Mouse (Mus musculus) layer of hippocampus, postnatal 36 days (tissue): Measurements from ENCODE around the gene Slbp. TPM values are rescaled to one million over a fixed set of nuclear protein-coding genes. Genes with fewer than 3 reads are reported as not detected.

Experiments
- DNase-seq, 2 experiments: peaks; one replicate each; pipeline ENCODE4 v3.0.0; 2022
- total RNA-seq, 2 experiments: library from RNA; stranded (reverse); gene quantifications; 2 replicates each; pipeline ENCODE4 v1.2.3; 2021

The Slbp gene
- total RNA-seq, 2 experiments from 2014 or later: 21.0 to 21.1 TPM

DNA sequence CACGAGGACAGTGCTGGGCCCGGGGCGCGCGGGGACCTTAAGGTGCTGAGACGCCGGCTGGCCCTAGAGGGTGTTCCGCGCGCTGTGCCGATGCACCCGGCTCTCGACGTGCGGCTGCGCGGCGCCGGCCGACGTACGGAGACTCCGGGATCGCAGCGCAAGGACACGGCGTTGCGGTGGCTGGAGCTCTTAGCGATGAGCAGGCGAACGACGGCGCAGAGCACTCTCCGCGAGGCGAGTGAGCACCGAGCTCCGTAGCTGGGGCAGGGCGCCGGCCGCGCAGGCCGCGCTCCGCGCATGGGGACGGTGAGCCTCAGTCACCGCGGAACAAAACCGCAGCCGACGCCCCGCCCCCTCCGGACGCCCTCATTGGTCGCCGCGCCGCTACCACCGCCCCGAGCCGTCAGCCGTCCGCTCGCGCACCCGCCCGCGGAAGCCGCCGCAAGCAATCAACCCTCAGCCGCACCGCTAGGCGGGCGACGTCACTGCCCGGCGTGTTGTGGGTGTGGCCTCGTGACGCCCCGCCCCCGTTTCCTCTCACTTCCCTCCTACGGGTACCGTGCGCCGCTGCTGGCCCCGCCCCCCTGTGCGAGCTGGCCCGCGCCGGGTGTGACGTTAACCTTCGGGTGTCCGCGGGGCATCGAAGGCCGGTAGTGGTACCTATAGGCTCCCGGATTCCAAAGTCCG is 22.9 kb downstream of the Slbp start, which contains the start of the genes Fam53a and Gm9903:
TSS of gene Fam53a (minus strand) at position 335 of the 687 bp plus-strand sequence.
TSS of gene Gm9903 (plus strand) at position 625 of the 687 bp plus-strand sequence.
- DNase-seq: peak; percentile 100

DNA sequence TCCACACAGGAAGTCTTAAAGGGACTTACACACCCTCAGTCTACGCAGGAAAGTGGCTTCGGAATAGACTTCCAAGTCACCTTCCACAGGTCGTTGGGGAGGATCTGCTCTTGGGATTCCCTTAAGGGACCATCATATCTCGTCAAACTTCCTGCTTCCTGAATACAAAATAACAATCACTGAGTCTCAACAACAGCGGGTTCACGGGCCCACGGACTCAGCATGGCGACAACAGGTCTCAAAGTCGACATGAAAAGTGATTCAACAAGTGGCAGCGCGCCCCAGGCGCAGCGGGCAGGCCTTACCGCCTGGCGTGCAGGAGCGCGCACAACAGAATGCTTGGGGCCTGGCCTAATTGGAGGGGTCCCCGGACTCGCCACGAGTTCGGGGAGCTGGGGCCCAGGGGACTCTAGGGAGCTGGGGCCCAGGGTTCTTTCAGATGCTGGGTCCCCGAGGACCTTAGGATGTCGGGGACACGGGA is 23.5 kb downstream of the Slbp start:
- DNase-seq: no peak

DNA sequence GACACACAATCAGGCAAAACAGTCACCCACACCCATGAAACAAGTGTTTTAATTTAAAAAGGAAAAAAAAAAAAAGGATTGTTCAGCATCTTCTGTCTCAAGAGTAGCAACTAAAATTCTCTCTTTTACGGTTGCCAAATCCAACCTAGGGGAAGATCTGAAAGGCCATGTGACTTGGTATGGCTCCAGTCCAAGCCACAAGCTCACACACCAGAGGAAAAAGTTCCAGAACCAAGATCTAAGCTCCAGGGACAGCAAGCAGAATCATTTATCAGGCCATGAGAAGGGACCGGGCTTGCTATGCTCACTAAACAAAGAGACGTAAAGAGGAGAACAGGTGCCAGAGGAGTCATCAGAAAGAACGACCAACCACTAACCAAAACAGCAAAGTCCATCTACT is 24.4 kb downstream of the Slbp start:
- no peak for DNase-seq

DNA sequence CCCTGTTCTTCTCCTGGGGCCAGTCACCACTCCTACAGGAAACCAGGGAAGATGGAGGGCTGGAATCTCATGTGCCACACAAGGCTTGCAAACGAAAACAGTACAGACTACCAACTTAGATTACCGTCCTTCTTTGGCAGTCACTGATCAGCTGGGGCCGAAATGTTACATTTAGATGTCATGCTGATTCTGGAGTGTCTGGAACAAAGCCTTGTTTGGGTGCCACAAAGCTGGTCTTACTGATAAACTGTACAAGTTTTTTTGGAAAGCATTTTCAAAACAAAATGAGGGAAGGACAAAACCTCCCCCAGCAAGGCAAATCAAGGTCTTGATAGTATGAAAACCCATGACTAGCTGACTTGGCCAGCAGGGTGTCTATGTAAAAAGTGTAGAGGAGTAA is 28.6 kb downstream of the Slbp start:
- DNase-seq: no peak

DNA sequence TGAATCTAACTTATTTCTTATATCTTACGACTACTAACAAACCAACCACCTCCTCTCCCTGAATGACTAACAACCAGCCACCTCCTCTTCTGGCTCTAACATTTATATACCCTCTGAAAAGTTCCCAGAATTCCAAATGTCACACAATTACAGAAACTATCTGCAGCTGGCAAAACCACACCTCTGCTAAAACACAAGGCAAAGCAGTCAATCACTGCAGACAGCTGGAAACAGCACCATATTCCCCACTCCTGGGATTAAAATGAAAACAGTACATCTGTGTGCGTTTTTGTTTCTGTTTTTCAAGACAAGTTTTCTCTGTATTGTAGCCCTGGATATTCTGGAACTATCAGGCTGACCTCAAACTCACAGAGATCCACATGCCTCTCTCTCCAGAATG is 29.7 kb downstream of the Slbp start:
- DNase-seq: no peak

DNA sequence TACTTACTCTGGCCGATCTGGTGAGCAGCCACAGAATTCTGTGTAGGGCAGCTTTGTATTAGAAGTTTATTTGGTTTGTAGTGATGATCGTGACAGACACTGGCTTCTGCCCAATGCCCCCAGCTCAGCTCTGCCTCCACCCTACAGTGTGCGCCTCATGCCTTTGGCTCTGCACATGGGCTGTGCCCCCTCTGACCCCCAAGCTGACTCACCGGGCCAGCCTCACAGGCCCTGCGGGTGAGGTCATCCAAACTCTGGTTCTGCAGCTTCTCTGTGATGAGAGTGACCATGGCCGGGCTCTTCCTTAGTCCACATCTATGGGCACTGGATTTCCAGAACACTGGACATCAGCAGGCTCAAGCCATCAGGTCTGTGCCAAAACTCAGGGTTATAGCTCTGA is 38.0 kb downstream of the Slbp start:
- DNase-seq: no peak

DNA sequence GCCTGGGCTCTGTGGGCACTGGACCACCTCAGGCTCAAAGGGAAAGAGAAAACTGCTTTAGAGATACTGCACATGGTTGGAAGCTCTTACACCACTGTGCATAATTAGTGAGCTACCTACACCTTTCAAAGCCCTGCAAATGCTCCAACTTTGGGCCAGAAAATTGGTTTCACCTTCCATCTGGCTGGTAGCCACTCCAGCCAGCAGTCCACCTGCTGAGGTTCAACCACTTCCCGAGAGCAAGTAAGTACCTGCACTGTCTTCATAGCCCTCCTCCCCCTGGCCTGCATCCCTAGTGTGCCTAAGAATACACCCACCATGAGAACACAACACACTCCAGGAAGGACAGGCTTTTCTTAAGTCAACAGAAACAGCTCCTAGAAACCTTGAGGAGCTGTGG is 40.6 kb downstream of the Slbp start:
- no peak for DNase-seq

DNA sequence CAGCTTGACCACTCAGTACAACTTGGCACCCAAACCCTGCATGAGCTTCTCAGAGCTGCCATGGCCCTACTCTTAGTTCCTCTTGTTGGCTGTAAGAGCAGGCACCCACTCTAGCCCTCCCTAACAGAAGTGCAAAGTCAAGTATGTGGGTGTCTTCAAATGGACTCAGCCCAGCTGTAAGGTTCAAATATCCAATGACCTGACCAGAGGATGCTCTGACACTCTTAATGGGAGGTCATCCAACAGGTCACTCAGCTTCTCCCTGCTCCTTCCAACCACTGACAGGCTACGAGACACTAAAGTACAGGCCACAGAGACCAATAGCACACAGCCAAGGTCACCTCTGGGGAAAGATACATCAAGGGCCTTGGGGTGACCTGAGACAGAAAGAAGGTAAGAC is 43.1 kb downstream of the Slbp start:
- DNase-seq: no peak

DNA sequence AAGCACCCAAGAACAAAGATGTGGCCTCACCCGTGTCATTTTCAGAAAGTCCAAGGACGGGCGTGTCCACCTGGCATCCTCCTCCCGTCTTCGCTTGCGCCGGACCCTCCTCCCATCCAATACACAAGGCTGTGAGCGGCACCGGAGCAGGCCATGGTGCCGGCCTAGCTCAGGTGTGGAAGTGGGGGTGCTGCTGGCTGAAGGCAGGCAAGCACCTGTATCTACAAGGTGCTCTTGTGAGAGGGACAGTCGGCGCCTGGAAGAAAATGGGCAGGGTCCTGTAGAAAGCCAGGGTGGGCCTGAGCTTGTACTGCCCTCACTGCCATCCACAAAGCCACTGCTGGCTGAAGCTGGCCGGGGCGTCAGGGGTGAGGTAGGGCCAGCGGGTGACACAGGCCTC is 44.9 kb downstream of the Slbp start:
- DNase-seq: no peak

DNA sequence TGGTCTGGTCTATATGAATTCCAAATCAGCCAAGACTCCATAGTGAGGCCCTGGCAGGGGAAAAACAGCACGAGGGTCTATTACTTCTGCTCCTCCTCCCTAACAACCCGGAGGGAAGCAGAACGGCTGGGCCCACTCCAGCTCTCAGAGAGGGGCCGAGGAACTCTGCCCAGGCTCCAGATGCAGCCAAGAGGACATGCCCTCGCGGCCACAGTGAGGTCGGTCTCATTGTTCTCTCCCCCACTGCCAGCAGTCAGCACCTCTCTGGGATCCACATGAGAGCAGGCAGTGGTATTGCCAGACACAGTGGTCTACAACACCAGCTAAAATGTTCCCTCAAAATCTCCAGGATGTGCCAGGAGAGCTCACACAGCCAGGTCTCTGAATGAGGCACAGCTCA is 45.7 kb downstream of the Slbp start:
- DNase-seq: no peak

DNA sequence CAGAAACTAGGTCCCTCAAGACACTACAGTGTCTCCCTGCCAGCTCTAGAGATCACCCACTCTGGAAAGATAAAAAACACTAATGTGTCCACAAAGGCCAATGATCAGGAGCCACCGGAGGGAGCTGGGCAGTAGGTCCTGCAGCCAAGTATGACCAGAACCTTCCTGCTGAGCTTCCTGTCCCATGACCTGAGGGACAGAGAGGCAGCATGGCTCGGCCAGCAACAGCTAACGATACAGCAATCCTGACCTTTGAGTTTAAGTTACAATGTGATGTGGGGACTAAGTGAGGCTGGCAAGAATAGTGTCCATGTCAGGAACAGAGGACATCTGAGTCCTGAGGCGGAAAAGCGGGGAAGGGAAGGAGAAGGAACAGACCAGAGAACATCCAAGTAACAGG is 47.1 kb downstream of the Slbp start:
- DNase-seq: no peak

DNA sequence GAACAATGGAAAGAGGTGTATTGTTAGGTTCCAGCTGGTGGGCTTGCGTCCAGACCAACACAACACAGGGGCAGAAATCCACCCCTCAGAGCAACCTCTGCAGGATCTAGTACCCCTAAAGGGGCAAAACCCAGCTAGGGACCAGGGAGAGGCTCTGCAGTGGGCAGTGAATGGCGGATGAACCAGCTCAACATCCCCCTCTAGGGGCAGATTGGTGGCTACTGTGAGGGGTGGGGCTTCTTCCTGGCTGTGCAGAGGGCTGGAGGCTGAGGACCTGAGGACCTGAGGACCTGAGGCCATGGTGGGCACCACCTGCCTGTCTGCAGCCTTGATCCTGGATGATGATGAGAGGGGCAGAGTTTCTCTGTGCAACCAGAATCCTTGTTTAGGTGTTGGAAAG is 58.8 kb downstream of the Slbp start:
- no peak for DNase-seq

DNA sequence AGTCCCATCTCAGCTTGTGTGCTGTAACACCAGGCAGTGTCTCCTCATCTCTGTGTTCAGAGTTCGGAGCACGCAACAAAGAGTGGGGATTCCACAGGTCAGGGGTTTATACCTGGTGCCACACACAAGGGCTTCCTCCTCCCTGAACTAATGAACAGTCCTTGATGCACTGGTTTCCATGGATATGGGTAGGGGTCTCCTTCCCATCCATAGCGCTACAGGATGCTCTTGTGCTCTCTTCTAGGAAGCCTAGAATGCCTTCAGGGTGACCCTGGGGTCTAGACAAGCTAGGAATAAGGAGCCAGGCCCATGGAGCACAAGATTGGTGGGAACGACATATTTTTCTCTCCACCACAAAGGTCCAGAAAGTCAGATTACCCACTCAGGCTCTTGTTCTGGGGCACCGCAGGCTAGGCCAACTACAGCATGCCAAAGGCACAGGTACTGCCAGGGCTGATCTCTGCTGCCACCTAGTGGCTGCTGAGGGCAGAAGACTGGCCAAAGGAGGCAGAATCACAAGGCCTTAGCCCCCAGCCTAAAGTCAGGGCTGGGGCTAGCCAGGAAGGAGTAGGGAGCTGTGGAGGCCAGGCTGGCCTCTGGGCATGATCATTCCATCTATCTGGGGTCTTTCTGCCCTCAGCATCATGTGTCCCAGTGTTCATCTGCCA is 63.0 kb downstream of the Slbp start:
- DNase-seq: peak; percentile 71 to 75

DNA sequence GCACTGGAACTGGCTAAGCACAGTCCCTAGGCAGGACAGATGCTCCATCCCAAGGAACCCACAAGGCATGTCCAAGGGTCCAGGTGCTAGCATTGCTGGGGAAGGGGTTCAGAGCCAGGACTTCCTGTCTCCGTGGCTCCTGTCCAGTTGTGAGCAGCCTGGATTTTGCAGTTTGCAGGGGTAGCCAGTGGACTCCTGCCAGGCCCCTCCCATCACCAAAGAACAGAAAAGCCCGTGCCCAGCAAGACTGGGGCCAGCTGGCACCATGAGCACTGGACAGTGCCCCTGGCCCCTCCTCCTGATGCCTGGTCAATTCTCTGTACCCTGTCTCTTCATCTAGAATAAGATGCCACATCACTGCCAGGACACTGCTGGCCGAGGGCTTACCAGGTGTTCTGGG is 64.3 kb downstream of the Slbp start:
- no peak for DNase-seq

DNA sequence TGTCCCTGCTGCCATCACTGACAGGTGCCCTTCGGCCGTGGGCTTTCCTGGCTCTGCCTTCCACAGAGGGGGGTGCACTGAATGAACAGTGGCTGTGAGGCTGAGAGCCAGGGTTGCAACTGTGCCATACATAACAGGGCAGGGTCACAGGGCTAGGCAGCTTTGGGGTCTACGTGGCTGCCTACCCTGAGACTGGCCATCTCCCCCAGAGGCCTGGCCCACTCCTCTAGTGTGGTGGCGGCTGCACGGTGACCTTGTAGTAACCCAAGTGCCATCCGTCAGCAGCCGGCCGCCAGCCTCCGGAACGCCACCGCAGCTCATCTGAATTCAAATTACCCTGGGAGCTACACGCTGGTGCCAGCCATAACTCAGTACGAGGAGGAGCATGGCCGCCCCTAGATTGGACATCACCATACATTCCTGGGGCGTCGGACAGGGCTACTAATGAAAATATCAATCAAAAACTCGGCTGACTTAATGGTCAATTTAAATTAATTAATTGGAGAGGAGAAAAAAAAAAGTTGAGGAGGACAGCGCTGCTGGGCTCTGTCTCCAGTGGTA is 64.8 kb downstream of the Slbp start:
- DNase-seq: no peak

Other genes starting within 250 kb of the Slbp start
- gene Nkx1-1, start 218.6 kb downstream of the Slbp start, total RNA-seq: not detected
- gene Fam53a, start 22.9 kb downstream of the Slbp start, total RNA-seq: 10 to 100 TPM; 28.6 to 32.0 TPM
- gene Gm9903, start 22.6 kb downstream of the Slbp start, total RNA-seq: 1 to 10 TPM in 1 of 2 experiments, under 1 TPM in 1; 0.70 to 1.3 TPM
- gene Tacc3, start 5.6 kb upstream of the Slbp start, total RNA-seq: 1 to 10 TPM; 3.8 to 5.2 TPM
- gene Tmem129, start 5.8 kb upstream of the Slbp start, total RNA-seq: 10 to 100 TPM; 23.0 to 25.6 TPM
- 100 to 1,000 TPM; 116 to 133 TPM for gene Fgfr3, start 69.1 kb upstream of the Slbp start, total RNA-seq
- gene Letm1, start 130.2 kb upstream of the Slbp start, total RNA-seq: 10 to 100 TPM; 94.3 to 95.3 TPM
- 100 to 1,000 TPM; 125 to 135 TPM for gene Nsd2, start 168.2 kb upstream of the Slbp start, total RNA-seq